Mouse (Mus musculus) G1E (cell line): Measurements from ENCODE around the gene Krt17.

Experiments
- CTCF ChIP-seq: IDR thresholded peaks from 2 replicates; pipeline ENCODE4 v1.5.1; 2012; ENCODE audit warnings: low read depth, low read length, inconsistent platforms, mixed read lengths
- GATA1 ChIP-seq: IDR thresholded peaks from 2 replicates; pipeline ENCODE4 v1.6.1; 2012; ENCODE audit warnings: borderline replicate concordance, low read length, inconsistent platforms, mixed read lengths
- TAL1 ChIP-seq: conservative IDR thresholded peaks from 2 replicates; pipeline ENCODE4 v1.6.1; 2012; ENCODE audit warnings: low read depth, low read length, inconsistent platforms, mixed read lengths

DNA sequence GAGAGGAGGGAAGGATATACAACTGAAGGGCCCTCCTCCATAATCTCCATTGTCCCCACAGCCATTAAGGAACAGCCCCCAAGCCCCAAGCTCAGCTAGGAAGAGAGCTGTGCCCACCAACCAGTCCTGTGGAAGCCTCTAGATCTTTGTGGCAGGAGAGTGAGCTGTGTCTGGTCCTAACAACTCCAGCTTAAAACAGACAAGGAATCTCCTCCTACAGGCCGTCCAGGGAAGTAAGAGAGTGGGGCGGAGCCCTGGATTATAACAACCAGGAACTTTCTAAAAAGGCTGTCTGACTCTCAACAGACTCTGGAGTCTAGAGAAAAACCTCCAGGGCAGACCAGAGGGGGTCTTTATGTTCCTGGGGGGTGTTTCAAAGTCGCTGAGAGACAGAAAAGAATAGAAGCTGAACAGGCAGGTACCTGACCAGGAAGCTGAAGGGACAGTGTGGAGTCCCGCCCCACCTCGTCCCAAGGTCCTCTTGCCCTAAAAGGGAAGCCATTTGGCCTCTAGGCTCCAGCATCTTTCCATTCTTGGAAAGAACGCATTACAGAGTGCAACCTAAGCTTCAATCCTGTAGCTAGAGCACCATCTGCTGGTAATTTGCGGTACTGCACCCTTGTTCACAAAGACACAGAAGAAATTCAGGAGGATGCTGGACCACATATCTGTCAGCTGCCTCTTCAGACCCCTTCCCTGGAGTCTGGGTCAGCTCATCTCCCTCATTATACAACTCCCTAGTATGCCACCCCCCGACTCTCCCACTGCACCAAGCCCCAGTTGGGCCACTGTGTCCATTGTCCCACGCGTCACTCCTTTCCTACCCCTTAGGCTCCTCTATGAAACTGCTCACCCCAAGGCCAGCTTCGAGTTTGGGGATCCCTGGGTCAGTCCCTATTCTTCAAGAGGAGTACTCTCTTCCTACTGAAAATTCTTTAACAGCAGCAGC is 21.0 kb upstream of the Krt17 start:
- TF ChIP-seq CTCF (peak; percentile 87), GATA1 (no peak), TAL1 (no peak)
